Comparison of ENCODE assay signal across 13 mouse cellular contexts in the genomic region with DNA sequence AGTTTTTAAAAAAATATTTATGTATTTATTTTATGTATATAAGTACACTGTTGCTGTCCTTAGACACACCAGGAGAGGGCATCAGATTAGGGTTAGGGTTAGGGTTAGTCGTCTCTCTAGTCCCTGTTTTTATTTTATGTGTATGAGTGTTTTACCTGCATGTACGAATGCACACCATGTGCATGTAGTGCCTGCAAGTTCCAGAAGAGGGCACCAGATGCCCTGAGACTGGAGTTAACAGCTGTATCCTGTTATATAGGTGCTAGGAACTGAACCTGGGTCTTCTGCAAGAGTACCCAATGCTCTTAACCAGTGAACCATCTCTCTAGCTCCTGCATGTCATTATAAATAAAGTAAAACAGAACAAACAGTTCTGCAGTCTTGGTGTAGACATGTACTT. TPM values are rescaled to one million over a fixed set of nuclear protein-coding genes. Genes with fewer than 3 reads are reported as not detected.
A peak's percentile ranks its signal among the peaks of the same experiment; 100 is the strongest.
DNase-seq lines count a peak whose midpoint lies in the region; ATAC-seq and TF ChIP-seq lines count a peak whose summit lies in the region.
"Had no signal": no experiment of that assay in that cellular context is flagged by ENCODE, and none has a peak within 500 bp of the region (broad histone marks: within the 10 kb centered on the region; RNA-seq: fewer than 3 reads in every experiment).

No protein-coding gene starts in this region.

- no peak for ATAC-seq in intestine, postnatal 0 days
- ATAC-seq in intestine, embryonic 15.5 days, result no peak
- ATAC-seq in lung, embryonic 14.5 days (ENCODE audit: insufficient read depth), result no peak
- ATAC-seq in neural tube, embryonic 15.5 days (ENCODE audit: low FRiP score), result no peak
- ATAC-seq: CD4-positive, CD25-positive, alpha-beta regulatory T cell, adult 4 months; liver, embryonic 12.5 days had no signal

- H3K36me3 ChIP-seq in intestine, postnatal 0 days (ENCODE audit: control insufficient read depth, insufficient read depth), result no peaks in the 10 kb centered on the region
- H3K36me3 ChIP-seq in intestine, embryonic 15.5 days, result no peaks in the 10 kb centered on the region
- H3K36me3 ChIP-seq in lung, embryonic 14.5 days (ENCODE audit: insufficient read depth), result no peaks in the 10 kb centered on the region
- H3K36me3 ChIP-seq in E14TG2a.4 (ENCODE audit: insufficient read depth, low read length), result peaks cover 5% of the 10 kb centered on the region; the same call in 1 of the 2 replicates
- H3K36me3 ChIP-seq in neural tube, embryonic 15.5 days, result no peaks in the 10 kb centered on the region
- H3K36me3 ChIP-seq: hindbrain, embryonic 15.5 days; liver, embryonic 12.5 days; midbrain, embryonic 12.5 days had no signal

- no peak for DNase-seq in lung, embryonic 14.5 days
- DNase-seq in lung, postnatal 10 days, result no peak
- peak; percentile 3 for DNase-seq in induced T-regulatory cell, adult 2 months (ENCODE audit: low read depth)
- DNase-seq: cerebellum, adult 18-20 months; lung, postnatal 36 days had no signal

- H3K9ac ChIP-seq in intestine, postnatal 0 days (ENCODE audit: low read depth, low read length), result no peak overlapping the region
- H3K9ac ChIP-seq in intestine, embryonic 15.5 days, result no peak overlapping the region
- H3K9ac ChIP-seq in lung, embryonic 14.5 days, result no peak overlapping the region
- no peak overlapping the region for H3K9ac ChIP-seq in neural tube, embryonic 15.5 days (replicated peaks)
- H3K9ac ChIP-seq: hindbrain, embryonic 15.5 days; liver, embryonic 12.5 days; midbrain, embryonic 12.5 days had no signal

- 93% methylated on average over 2 of the region's 2 CpGs for WGBS in intestine, postnatal 0 days
- 84% methylated on average over 2 of the region's 2 CpGs for WGBS in intestine, embryonic 15.5 days
- WGBS in lung, embryonic 14.5 days, result 89% methylated on average over 2 of the region's 2 CpGs
- 92% methylated on average over 2 of the region's 2 CpGs for WGBS in neural tube, embryonic 15.5 days

- TF ChIP-seq CTCF in intestine, postnatal 0 days (IDR thresholded peaks at IDR 0.05; ENCODE audit: low read depth), result peak; percentile 25
- peak; percentile 43; the same call in 1 of the 2 replicates for TF ChIP-seq CTCF in lung, embryonic 14.5 days (IDR thresholded peaks at IDR 0.05; ENCODE audit: low read depth)
- peak; percentile 54 for TF ChIP-seq CTCF in E14TG2a.4 (conservative IDR thresholded peaks at IDR 0.05; ENCODE audit: low read length)

- no peak overlapping the region for H3K27ac ChIP-seq in intestine, postnatal 0 days (ENCODE audit: low read depth, low read length)
- H3K27ac ChIP-seq in intestine, embryonic 15.5 days, result no peak overlapping the region
- H3K27ac ChIP-seq in lung, embryonic 14.5 days (ENCODE audit: low read depth), result no peak overlapping the region
- H3K27ac ChIP-seq in neural tube, embryonic 15.5 days (replicated peaks), result no peak overlapping the region
- H3K27ac ChIP-seq: hindbrain, embryonic 15.5 days; liver, embryonic 12.5 days; midbrain, embryonic 12.5 days had no signal

- no peaks in the 10 kb centered on the region for H3K4me1 ChIP-seq in intestine, postnatal 0 days (replicated peaks; ENCODE audit: control insufficient read depth, insufficient read depth, low read length)
- no peaks in the 10 kb centered on the region for H3K4me1 ChIP-seq in intestine, embryonic 15.5 days (replicated peaks)
- H3K4me1 ChIP-seq in lung, embryonic 14.5 days (ENCODE audit: insufficient read depth), result no peaks in the 10 kb centered on the region
- no peaks in the 10 kb centered on the region for H3K4me1 ChIP-seq in E14TG2a.4 (replicated peaks; ENCODE audit: low read depth, low read length)
- no peaks in the 10 kb centered on the region for H3K4me1 ChIP-seq in neural tube, embryonic 15.5 days
- H3K4me1 ChIP-seq: hindbrain, embryonic 15.5 days; liver, embryonic 12.5 days; midbrain, embryonic 12.5 days had no signal

- H3K27me3 ChIP-seq in intestine, postnatal 0 days (replicated peaks; ENCODE audit: control insufficient read depth, insufficient read depth, low read length), result no peaks in the 10 kb centered on the region
- H3K27me3 ChIP-seq in intestine, embryonic 15.5 days (replicated peaks), result no peaks in the 10 kb centered on the region
- H3K27me3 ChIP-seq in lung, embryonic 14.5 days (ENCODE audit: insufficient read depth, low read length), result no peaks in the 10 kb centered on the region
- H3K27me3 ChIP-seq in E14TG2a.4 (ENCODE audit: insufficient read depth, low read length), result no peaks in the 10 kb centered on the region
- H3K27me3 ChIP-seq in neural tube, embryonic 15.5 days (replicated peaks), result no peaks in the 10 kb centered on the region
- H3K27me3 ChIP-seq: hindbrain, embryonic 15.5 days; liver, embryonic 12.5 days; midbrain, embryonic 12.5 days had no signal

- H3K4me2 ChIP-seq in intestine, postnatal 0 days (replicated peaks; ENCODE audit: low read depth), result no peak overlapping the region
- H3K4me2 ChIP-seq in intestine, embryonic 15.5 days (replicated peaks), result no peak overlapping the region
- H3K4me2 ChIP-seq in lung, embryonic 14.5 days, result no peak overlapping the region
- no peak overlapping the region for H3K4me2 ChIP-seq in neural tube, embryonic 15.5 days
- H3K4me2 ChIP-seq: hindbrain, embryonic 15.5 days; liver, embryonic 12.5 days; midbrain, embryonic 12.5 days had no signal

- no peak overlapping the region for H3K4me3 ChIP-seq in intestine, postnatal 0 days (ENCODE audit: low read depth, low read length)
- H3K4me3 ChIP-seq in intestine, embryonic 15.5 days (replicated peaks), result no peak overlapping the region
- H3K4me3 ChIP-seq in lung, embryonic 14.5 days (ENCODE audit: low read depth, low read length), result no peak overlapping the region
- no peak overlapping the region for H3K4me3 ChIP-seq in E14TG2a.4 (replicated peaks; ENCODE audit: low read length)
- H3K4me3 ChIP-seq in neural tube, embryonic 15.5 days (replicated peaks), result no peak overlapping the region
- H3K4me3 ChIP-seq: hindbrain, embryonic 15.5 days; liver, embryonic 12.5 days; midbrain, embryonic 12.5 days had no signal

- H3K9me3 ChIP-seq in intestine, postnatal 0 days (ENCODE audit: control insufficient read depth), result no peaks in the 10 kb centered on the region
- no peaks in the 10 kb centered on the region for H3K9me3 ChIP-seq in intestine, embryonic 15.5 days
- H3K9me3 ChIP-seq in lung, embryonic 14.5 days (ENCODE audit: low read depth, low read length), result no peaks in the 10 kb centered on the region
- no peaks in the 10 kb centered on the region for H3K9me3 ChIP-seq in E14TG2a.4 (ENCODE audit: low read length)
- H3K9me3 ChIP-seq in neural tube, embryonic 15.5 days (replicated peaks), result no peaks in the 10 kb centered on the region
- H3K9me3 ChIP-seq: hindbrain, embryonic 15.5 days had no signal

RNA-seq across cellular contexts. Expression of a gene that starts 48.3 kb away (rescaled TPM):
- 0.96 and 1.3 TPM in 2 replicates for polyA plus RNA-seq in intestine, postnatal 0 days (2015; fragmentation: Nextera tagmentation; extraction: Ambion mirVana)
- polyA plus RNA-seq in intestine, embryonic 15.5 days (2015; fragmentation: Nextera tagmentation; extraction: Ambion mirVana), result 0.54 and 0.63 TPM in 2 replicates
- 0.58 and 0.93 TPM in 2 replicates for polyA plus RNA-seq in lung, embryonic 14.5 days (2014; fragmentation: Nextera tagmentation; extraction: Ambion mirVana)
- polyA plus RNA-seq in neural tube, embryonic 15.5 days (2015; fragmentation: Nextera tagmentation; extraction: Ambion mirVana), result 1.0 and 1.8 TPM in 2 replicates
- polyA plus RNA-seq: CD4-positive, CD25-positive, alpha-beta regulatory T cell, adult 4 months had no signal
